Mouse (Mus musculus): ENCODE measurements at regions not wholly inside any gene's neighbourhood (a gene's known extent, or its start where the extent isn't known, plus 50 kb on each side); places are given as distances from the start of the nearest gene placed in this dataset.

DNA sequence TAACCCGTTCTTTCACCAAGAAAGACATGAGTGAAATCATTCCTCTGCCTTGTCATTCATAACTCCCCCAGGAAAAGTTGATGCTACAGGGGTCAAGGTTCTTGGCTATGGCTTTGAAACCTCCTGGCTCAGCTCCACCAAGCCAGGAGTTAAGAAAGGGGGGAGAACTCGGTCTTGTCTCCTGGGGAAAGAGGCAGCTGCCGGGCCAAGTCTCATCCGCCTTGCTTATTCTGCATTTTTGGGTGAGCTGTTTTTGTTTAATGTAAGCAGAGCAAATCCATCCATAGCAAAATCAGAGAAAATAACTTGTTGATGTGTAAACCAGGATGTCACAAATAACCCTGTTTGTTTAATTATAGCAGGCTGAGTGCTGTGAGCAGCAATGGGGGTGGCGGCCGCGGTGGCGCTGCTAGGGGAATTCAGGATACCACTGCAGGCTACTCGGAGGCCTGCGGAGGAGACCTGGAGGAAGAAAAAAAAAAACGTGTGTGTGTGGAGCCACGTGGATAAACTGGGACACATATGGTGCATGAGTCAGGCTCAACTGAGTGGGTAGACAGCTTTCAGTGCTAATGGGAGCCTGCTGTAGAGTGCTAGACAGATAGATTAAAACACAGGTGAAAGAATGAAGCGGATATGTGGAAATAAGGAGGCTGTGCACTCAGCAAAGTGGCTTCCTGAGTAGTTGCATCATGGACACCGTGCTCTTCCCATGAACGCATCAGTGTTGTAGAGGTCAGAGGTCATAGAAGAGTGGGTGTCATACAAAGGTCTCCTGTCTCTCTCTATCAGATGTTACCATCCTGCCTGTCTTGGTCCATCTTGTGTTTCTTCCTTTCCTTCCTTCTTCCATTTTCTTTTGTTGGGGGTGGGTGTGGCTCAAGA is 203.5 kb downstream of the Ttc8 start:
- Histone ChIP-seq H3K36me3 (ENCODE audit: control insufficient read depth, insufficient read depth, low read length, poor library complexity, severe bottlenecking) (no peaks in the 10 kb centered on the region), H3K27me3 (ENCODE audit: control insufficient read depth, insufficient read depth, low read length, poor library complexity, severe bottlenecking) (no peaks in the 10 kb centered on the region)
- no peak for DNase-seq (ENCODE audit: low read depth, low spot score)

GRCm38 (mm10) chr12:99126129-99126528 is 205.8 kb downstream of the Ttc8 start:
- DNase-seq (ENCODE audit: low read depth, low spot score): peak; percentile 5
- H3K27me3 ChIP-seq (ENCODE audit: control insufficient read depth, insufficient read depth, low read length, poor library complexity, severe bottlenecking): no peaks in the 10 kb centered on the region
- H3K36me3 ChIP-seq (ENCODE audit: control insufficient read depth, insufficient read depth, low read length, poor library complexity, severe bottlenecking): no peaks in the 10 kb centered on the region

Measured in splenic B cell, adult 2 months (primary cell).